Mouse (Mus musculus) gastrocnemius, adult 2 months (tissue): Measurements from ENCODE around the gene Tusc2. TPM values are rescaled to one million over a fixed set of nuclear protein-coding genes. Genes with fewer than 3 reads are reported as not detected.

Experiments
- DNase-seq: peaks from one replicate; pipeline ENCODE4 v3.0.0; 2022
- H3K27ac ChIP-seq: fragments of 200-600 bp; 2 replicates; pipeline ENCODE4 v1.8.1; 2022; ENCODE audit warnings: mild to moderate bottlenecking
- H3K4me3 ChIP-seq: fragments of 200-600 bp; 2 replicates; pipeline ENCODE4 v1.8.1; 2022; ENCODE audit warnings: mild to moderate bottlenecking, moderate library complexity
- CTCF ChIP-seq: fragments of 200-600 bp; IDR thresholded peaks from 2 replicates; pipeline ENCODE4 v1.8.1; 2022; ENCODE audit warnings: antibody characterized with exemption, mild to moderate bottlenecking, moderate library complexity
- intact Hi-C: fragments of 180-260 bp; cut with DNase I; formaldehyde crosslinking; loops from one replicate; pipeline ENCODE4 v1.15.1; 2025
- long read RNA-seq, 2 experiments: library from polyadenylated mRNA; stranded (forward); transcript quantifications; one replicate each; pipeline ENCODE4 v2.0.0; 2021
- total RNA-seq, 2 experiments: library from RNA; stranded (reverse); gene quantifications; 2 replicates each; pipeline ENCODE4 v1.2.3; 2021

Gene Tusc2
- total RNA-seq = 10 to 100 TPM; 35.6 to 35.7 TPM
- long read RNA-seq, experiment 1, transcript Tusc2-201 (3 exons, 1,665 nt) = major isoform, 44 of 50 reads
- long read RNA-seq, experiment 1, partial matches to known transcripts = 4 of 50 reads
- long read RNA-seq, experiment 1, other reads (novel, unspliced or antisense) = 2 of 50 reads
- long read RNA-seq, experiment 2, transcript Tusc2-201 (3 exons, 1,665 nt) = major isoform, 62 of 71 reads
- long read RNA-seq, experiment 2, partial matches to known transcripts = 2 of 71 reads
- long read RNA-seq, experiment 2, other reads (novel, unspliced or antisense) = 7 of 71 reads

DNA sequence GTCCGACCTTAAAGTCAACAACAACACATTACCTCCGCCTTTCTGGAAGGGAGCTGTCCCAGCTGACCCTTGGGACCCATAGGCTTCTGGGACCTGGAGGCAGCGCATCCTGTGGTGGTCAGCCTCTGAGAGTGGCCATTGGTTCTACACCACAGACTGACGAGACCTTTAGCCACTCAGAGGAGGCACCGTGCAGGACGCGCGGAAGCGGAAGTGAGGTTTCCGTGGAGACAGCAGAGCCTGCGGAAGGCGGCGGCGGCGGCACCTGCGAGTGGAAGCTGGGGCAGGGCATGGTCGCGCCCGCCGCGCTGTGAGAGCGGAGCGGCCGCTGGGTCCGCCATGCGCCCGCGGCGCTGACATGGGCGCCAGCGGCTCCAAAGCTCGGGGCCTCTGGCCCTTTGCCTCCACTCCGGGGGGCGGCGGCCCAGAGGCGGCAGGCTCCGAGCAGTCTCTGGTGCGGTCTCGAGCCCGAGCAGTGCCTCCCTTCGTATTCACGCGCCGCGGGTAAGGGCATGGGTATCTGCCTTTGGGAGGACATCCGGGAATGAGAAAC, at the start of gene Tusc2:
Gene Tusc2, plus strand, starts transcription at position 227 of the 553 bp plus-strand sequence.
- intact Hi-C loops = no loop called here
- TF ChIP-seq CTCF = no peak
- DNase-seq = peak; percentile 96
- Histone ChIP-seq H3K4me3 (peak within 1 kb of the TSS; percentile 84), H3K27ac (peak within 1 kb of the TSS; percentile 94)

DNA sequence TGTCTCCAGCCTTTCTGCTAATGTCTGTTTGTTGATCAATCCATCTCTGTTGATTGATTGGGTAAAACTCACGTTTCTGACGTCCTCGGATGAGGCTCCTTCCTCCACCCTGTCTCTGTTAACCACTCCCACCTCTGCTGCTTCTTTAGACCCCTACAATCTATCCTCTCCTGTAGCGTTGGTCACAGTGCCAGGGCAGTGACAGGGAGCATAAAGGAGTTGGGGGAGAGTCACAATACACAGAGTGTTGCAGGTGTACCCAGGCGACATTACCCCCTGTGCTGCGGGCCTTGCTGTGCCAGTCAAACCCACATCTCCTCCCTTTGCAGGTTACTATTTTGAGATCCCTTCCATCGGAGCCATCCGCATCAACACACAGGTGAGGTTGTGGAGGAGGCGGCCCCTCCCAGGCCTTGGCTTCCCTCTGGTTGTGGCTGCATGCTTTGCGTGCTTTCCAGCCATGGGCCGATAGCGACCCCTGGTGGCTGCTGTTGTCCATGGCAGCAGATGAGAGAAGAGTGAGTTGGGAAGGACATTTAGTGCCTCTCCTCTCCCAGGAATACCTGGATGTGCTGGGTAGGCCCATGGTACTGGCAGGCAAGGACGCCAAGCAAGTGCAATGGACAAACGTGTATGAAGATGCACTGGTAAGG, 48.6 kb upstream of the Tusc2 start:
- DNase-seq = peak; percentile 87
- Histone ChIP-seq H3K27ac (no peak overlapping the region), H3K4me3 (no peak overlapping the region)
- intact Hi-C loops = loop anchor here (1.0 to 5.0 kb wide), 3 partner anchors 52 to 156 kb away; no protein-coding TSS in a partner anchor
- TF ChIP-seq CTCF = peak; percentile 100; the same call in 1 of the 2 replicates

DNA sequence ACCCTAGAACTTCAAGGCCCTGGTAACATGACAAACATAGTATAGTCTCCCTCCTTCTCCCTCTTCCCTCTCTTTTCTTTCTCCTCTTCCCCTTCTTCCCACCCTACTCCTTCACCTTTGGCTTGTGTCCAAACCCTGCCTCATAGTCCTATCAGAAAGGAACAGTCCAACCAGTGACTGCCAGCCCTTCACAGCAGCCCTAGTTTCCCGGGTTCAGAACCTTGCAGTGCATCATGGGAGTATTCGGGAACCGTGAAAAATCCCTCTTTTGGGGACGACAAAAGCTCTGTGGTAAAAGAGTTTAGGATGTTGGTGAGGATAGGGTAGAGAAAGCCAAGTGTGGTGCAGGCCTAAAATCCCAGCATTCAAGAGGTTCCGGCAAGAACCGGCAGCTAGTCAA, 42.7 kb upstream of the Tusc2 start:
- no peak for TF ChIP-seq CTCF
- H3K4me3 ChIP-seq = no peak overlapping the region
- no peak for DNase-seq
- H3K27ac ChIP-seq = no peak overlapping the region
- intact Hi-C loops = no loop called here

DNA sequence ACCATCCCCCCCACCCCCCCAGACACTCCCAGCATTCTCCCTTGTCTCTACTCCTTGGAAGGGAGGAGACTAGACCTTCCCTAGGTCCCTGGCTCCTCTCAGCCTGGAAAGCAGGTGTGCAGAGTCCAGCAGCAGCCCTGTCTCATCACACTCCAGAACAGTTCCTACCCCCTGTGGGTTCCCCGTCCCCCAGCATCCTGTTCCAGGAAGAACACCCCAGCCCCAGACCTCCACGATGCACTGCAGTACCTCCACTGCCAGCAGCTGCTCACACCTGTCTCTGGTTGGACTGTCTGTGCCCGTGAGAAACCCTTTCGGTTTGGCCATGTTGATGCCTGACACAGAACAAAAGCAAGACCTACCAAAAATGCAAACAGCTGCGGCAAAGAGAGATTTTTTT, 41.9 kb upstream of the Tusc2 start:
- no peak for TF ChIP-seq CTCF
- no peak overlapping the region for H3K4me3 ChIP-seq
- H3K27ac ChIP-seq = no peak overlapping the region
- no peak for DNase-seq
- intact Hi-C loops = no loop called here

DNA sequence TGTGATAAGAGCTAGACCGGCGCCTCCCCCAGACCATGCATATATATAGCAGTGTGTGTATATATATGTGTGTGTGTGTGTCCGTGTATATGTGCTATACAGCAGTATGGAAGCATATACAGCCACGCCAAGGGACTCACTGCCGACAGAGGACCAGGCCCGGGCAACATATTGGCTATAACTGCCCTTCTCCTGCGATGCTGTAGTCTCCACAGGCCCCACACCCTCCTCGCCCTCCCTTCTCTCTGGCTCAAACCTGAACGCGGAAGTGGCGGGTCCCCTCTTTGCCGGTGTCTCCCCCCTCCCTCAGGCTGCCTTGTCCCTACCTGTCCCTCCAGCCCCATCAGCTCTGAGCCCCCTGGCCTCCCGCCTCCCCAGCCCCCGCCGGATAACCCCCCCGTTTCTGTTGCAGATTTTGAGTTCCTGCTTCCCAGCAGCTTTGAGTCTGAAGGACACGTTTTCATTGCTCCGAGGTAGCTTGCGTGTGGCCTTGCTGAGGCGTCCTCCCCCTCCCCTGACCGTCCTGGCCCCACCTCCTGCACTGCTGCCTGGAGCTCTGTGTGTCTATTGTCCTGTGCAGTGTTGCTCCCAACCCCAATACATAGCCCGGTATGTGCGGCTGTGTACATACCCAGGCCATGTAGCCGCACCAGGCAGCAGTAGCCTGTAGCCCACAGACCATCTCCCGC, 41.2 kb upstream of the Tusc2 start:
- Histone ChIP-seq H3K27ac (no peak overlapping the region), H3K4me3 (no peak overlapping the region)
- TF ChIP-seq CTCF = no peak
- intact Hi-C loops = no loop called here
- DNase-seq = no peak

DNA sequence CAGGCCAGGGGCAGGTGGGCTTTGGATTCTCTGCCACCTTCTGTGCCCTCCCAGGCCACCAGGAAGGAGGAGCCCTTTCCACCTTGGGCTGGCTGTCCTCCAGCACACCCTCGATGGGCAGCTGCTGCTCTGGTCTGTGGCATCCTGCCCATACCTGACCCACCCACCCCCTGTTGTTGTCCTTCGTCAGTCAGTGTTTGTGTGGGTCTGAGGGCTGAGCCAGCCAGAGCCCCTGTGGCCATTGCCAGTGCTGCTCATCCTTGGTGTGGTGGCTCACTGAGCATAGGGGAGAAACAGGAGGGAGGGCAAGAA, 40.7 kb upstream of the Tusc2 start:
- no peak for DNase-seq
- Histone ChIP-seq H3K27ac (no peak overlapping the region), H3K4me3 (no peak overlapping the region)
- no peak for TF ChIP-seq CTCF
- intact Hi-C loops = no loop called here

DNA sequence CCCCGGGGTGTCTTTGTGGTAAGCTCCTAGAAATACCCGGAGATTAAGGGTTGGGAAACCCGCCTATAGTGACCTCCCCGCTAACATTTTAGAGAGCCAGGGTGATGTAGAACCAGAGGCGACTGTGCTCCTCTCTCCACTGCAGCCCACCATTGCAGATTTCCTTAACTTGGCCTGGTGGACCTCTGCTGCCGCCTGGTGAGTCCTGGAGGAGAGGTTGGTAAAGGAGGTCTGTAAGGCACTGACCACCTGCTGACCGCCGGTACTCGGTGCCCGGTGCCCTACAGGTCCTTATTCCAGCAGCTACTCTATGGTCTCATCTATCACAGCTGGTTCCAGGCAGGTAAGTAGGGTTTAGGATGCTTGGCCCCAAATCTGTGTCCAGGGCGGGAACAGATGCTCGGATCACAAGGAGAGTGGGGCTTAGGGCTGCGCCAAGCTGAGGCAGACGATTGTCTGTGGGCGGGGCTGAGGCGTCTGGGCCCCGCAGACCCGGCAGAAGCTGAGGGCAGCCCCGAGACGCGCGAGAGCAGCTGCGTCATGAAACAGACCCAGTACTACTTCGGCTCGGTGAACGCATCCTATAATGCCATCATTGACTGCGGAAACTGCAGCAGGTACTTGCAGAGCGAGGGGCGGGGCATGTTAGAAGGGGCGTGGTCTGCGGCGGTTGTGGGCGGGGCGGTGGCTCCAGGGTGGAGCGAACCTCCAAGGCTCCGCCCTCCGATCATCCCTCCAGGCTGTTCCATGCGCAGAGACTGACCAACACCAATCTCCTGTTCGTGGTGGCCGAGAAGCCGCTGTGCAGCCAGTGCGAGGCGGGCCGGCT, 36.6 kb upstream of the Tusc2 start:
- Histone ChIP-seq H3K4me3 (peak overlapping the region; percentile 61), H3K27ac (no peak overlapping the region)
- TF ChIP-seq CTCF = no peak
- peak; percentile 83 for DNase-seq
- intact Hi-C loops = no loop called here

DNA sequence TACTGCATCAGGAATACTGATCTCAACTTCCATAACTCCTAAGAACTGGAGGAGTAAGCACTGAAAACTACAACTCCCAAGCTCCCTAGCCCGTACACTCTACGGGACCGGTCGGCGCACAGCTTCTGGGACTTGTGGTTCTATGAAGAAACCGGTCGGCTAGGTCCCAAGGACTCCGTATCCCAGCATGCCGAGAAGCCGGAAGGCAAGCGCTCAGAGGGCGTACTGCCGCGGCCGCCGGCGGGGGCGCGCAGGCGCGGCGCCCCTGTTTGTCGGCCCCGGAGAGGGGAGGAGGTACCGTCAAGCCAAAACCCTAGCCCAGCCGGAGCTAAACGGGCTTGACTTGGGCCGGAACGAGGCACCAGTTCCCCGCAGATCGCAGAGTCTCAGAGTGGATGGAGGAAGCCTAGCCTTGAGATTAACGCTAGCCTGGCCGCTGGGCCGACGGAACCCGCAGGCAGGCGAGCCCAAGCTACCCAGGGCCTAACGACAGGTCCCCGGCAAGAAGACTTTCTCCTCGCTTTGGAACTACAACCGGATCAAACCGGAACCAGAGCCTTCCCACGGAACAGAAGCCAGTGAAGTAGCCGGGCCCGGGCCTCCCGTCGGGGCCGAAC, 29.2 kb upstream of the Tusc2 start, which contains the start of gene Tmem115:
Gene Tmem115, plus strand, starts transcription at position 155 of the 617 bp plus-strand sequence.
- peak; percentile 26; the same call in 1 of the 2 replicates for TF ChIP-seq CTCF
- intact Hi-C loops = no loop called here

DNA sequence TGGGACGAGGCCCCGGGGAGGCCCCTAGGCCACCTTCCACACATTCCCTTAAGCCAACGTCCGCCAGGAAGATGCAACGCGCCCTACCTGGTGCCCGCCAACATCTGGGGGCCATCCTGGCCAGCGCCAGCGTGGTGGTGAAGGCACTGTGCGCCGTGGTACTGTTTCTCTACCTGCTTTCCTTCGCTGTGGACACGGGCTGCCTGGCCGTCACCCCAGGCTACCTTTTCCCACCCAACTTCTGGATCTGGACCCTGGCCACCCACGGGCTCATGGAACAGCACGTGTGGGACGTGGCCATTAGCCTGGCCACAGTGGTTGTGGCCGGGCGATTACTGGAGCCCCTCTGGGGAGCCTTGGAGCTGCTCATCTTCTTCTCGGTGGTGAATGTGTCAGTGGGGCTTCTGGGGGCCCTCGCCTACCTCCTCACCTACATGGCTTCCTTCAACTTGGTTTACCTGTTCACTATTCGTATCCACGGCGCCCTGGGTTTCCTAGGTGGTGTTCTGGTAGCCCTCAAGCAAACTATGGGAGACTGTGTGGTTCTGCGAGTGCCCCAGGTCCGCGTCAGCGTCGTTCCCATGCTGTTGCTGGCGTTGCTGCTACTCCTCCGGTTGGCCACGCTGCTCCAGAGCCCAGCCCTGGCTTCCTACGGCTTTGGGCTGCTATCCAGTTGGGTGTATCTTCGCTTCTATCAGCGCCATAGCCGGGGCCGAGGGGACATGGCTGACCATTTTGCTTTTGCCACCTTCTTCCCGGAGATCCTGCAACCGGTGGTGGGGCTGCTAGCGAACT, 28.4 kb upstream of the Tusc2 start:
- peak; percentile 62 for DNase-seq
- Histone ChIP-seq H3K4me3 (peak overlapping the region; percentile 92), H3K27ac (peak overlapping the region; percentile 94)
- intact Hi-C loops = no loop called here
- TF ChIP-seq CTCF = no peak

More for the DNA sequence above, 29.2 kb upstream of the Tusc2 start, which contains the start of gene Tmem115:
- peak; percentile 95 for DNase-seq
- Histone ChIP-seq H3K4me3 (peak within 1 kb of the TSS; percentile 92), H3K27ac (peak within 1 kb of the TSS; percentile 94)

DNA sequence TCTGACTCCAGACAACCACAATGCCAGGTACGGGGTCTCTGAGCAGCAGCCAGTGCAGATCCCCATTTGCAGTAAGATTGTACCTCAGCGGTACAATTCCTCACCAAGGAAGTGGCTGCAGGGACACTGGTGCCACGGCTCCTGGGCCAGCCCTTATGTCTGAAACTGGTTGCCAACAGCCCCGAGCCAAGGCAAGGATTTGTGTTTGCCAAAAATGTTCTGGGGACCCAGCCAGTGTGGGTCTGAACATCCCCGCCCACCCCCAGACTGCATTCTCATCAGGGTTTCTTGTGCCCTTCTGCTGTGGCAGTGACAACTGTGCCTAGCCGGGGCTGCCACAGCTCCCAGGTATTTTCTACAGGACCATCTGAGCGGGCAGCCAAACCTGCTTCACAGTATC, 24.8 kb upstream of the Tusc2 start:
- no peak for DNase-seq
- intact Hi-C loops = no loop called here
- Histone ChIP-seq H3K4me3 (no peak overlapping the region), H3K27ac (no peak overlapping the region)
- TF ChIP-seq CTCF = no peak

DNA sequence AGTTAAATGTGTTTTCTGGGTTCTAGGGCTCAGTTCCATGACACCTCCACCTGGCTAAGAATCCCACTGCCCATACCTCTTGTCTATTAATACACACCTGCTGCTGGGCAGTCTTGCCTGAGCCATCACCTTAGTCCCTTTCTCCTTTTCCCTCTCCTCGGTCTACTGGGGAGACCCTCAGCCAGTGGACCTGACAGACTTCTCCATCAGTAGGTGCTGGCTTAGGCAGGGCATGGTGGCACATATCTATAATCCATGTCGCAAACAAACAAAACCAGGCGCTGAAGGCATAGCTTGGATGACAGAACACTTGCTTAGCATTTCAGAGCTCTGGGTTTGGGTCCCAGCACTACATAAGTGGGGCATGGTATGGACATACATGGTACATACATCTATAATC, 24.3 kb upstream of the Tusc2 start:
- no peak for TF ChIP-seq CTCF
- Histone ChIP-seq H3K4me3 (no peak overlapping the region), H3K27ac (no peak overlapping the region)
- DNase-seq = no peak
- intact Hi-C loops = no loop called here
